Mouse (Mus musculus): ENCODE data around the gene Tigd2.

DNA sequence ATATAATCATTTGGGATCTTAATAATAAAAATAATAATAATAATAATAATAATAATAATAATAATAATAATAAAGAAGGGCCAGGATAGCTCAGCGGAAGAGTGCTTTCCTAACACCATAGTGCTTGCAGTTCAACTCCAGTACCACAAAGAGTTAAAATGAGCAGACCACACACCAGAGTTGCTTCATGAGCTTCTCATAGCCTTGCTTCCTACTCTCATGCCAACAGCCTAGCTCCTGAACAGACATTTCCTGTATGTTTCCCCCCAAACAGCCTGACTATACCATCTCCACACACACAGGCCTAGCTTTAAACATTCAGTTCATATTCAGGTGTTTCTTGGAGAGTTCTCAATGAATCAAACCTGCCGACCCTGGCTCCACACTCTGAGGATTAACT is 45.8 kb upstream of the Tigd2 start:
- TF ChIP-seq CTCF (IDR thresholded peaks at IDR 0.05; ENCODE audit: control insufficient read depth, insufficient read depth, low read length) (no peak), POLR2A (IDR thresholded peaks at IDR 0.05; ENCODE audit: borderline replicate concordance, control insufficient read depth, low read depth, low read length) (no peak)
